Mouse (Mus musculus): ENCODE measurements around the gene Vmn1r45. TPM values are rescaled to one million over a fixed set of nuclear protein-coding genes. Genes with fewer than 3 reads are reported as not detected.

Gene Vmn1r45
- total RNA-seq (2023): not detected

GRCm38 (mm10) chr6:89940498-89940897, at the start of gene Vmn1r45:
TSS of gene Vmn1r45 (minus strand) at chr6:89940598.

DNA sequence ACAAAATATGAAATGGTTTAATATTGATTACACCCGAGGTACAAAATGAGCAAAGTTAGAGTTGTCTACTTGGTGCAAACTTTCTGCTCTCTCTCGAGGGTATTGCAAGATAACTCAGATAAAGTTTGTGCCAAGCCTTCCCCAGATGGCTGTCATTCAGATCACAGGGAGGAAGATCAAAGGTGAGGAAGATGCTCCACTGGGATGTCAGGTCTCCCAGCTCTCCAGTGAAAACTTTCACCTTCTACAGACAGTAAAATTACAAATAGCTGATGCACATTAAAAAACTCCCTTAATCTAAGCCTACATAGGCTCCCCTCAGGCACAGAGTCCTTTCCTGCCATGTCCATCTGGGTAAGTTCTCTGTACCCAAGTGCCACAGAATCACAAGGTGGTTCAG, 28.6 kb upstream of the Vmn1r45 start, which contains the start of gene Vmn1r46:
Vmn1r46 (plus strand) TSS at position 301 of the 400 bp plus-strand sequence.

DNA sequence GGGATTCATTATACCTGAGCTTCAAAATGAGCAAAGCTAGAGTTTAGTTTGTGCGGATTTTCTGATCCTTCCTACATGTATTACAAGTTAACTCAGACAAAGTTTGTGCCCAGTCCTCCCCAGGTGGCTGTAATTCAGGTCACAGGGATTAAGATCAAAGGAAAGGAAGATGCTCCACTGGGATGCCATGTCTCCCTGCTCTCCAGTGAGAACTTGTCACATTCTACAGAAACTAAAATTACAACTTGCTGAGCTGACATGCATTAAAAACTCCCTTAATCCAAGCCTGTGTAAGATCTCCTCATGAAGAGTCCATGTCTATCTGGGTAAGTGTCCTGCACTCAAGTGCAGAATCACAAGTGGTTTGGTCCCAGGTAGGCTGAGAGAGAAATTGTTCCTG, 57.0 kb downstream of the Vmn1r45 start, which contains the start of gene Vmn1r44:
Vmn1r44 (plus strand) TSS at position 301 of the 400 bp plus-strand sequence.

Other genes starting within 250 kb of the Vmn1r45 start
- not detected for gene Vmn1r40, start 233.1 kb downstream of the Vmn1r45 start, total RNA-seq (2023)
- not detected for gene Vmn1r41, start 199.8 kb downstream of the Vmn1r45 start, total RNA-seq (2023)
- not detected for gene Vmn1r42, start 64.2 kb downstream of the Vmn1r45 start, total RNA-seq (2023)
- not detected for gene Vmn1r43, start 64.2 kb downstream of the Vmn1r45 start, total RNA-seq (2023)
- gene Vmn1r44, start 56.9 kb downstream of the Vmn1r45 start, total RNA-seq (2023): not detected
- gene Vmn1r46, start 28.7 kb upstream of the Vmn1r45 start, total RNA-seq (2023): not detected
- not detected for gene Vmn1r47, start 75.5 kb upstream of the Vmn1r45 start, total RNA-seq (2023)
- gene Vmn1r48, start 96.2 kb upstream of the Vmn1r45 start, total RNA-seq (2023): not detected
- gene Vmn1r49, start 137.9 kb upstream of the Vmn1r45 start, total RNA-seq (2023): not detected
- gene Vmn1r50, start 160.8 kb upstream of the Vmn1r45 start, total RNA-seq (2023): not detected
- gene Vmn1r51, start 182.0 kb upstream of the Vmn1r45 start, total RNA-seq (2023): not detected
- gene Vmn1r52, start 234.2 kb upstream of the Vmn1r45 start, total RNA-seq (2023): not detected